ENCODE assay signal across 9 mouse cellular contexts in the genomic region with DNA sequence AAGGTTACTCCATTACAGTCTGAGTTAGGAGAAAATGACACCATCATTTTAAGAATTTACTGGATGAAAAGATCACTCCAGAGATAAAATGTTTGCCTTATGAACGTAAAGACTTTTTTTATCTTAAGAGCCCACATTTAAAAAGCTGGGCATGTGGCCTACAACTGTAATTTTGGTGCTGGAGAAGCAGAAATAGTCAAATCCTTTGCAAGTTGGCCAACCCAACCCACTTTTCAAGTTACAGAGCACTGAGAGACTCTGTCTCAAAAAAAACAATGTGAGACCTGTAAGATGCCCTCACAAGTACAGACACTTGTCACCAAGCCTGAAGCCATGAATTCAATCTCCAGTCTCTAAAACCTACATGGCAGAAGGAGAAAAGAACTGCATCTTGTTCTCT.
"Had no signal": no experiment of that assay in that cellular context is flagged by ENCODE, and none has a peak within 500 bp of the region (broad histone marks: within the 10 kb centered on the region; RNA-seq: fewer than 3 reads in every experiment).

No protein-coding gene starts in this region.

- ATAC-seq: hindbrain, postnatal 0 days; intestine, embryonic 16.5 days; liver, embryonic 12.5 days had no signal

- DNase-seq: heart, adult 2 months; heart, postnatal 36 days; kidney, adult 11 months; kidney, postnatal 25 days; kidney, postnatal 4 days; left cerebral cortex, postnatal 4 days had no signal
